Mouse (Mus musculus): ENCODE measurements around the gene Shtn1. TPM values are rescaled to one million over a fixed set of nuclear protein-coding genes. Genes with fewer than 3 reads are reported as not detected.

Gene Shtn1
- polyA plus RNA-seq, 1 experiment: 3.4 TPM

GRCm38 (mm10) chr19:59058105-59058504 lies 17.8 kb downstream of the Shtn1 start:
- no peak for TF ChIP-seq POLR2A (IDR thresholded peaks at IDR 0.05; ENCODE audit: insufficient read depth, low read length)
- no peak for TF ChIP-seq CTCF (IDR thresholded peaks at IDR 0.05; ENCODE audit: low read depth, low read length)
- no peak for TF ChIP-seq EP300 (IDR thresholded peaks at IDR 0.05; ENCODE audit: insufficient read depth, low read depth, low read length)
- H3K9ac ChIP-seq (ENCODE audit: low read depth, poor library complexity, severe bottlenecking): no peak overlapping the region
- no peaks in the 10 kb centered on the region for H3K4me1 ChIP-seq (ENCODE audit: control insufficient read depth, insufficient read depth, low read length)
- H3K27ac ChIP-seq (ENCODE audit: insufficient read depth, low read length): no peak overlapping the region
- no peak overlapping the region for H3K4me3 ChIP-seq (ENCODE audit: low read depth, low read length)
- H3K36me3 ChIP-seq (ENCODE audit: control insufficient read depth, insufficient read depth, low read length, poor library complexity, severe bottlenecking): no peaks in the 10 kb centered on the region
- no peaks in the 10 kb centered on the region for H3K9me3 ChIP-seq (replicated peaks; ENCODE audit: control insufficient read depth, insufficient read depth, low read length, poor library complexity, severe bottlenecking)
- H3K27me3 ChIP-seq (ENCODE audit: control insufficient read depth, insufficient read depth, low read length, poor library complexity, severe bottlenecking): no peaks in the 10 kb centered on the region

- no peaks in the 10 kb centered on the region for H3K36me3 ChIP-seq (ENCODE audit: control insufficient read depth, insufficient read depth, low read length, poor library complexity, severe bottlenecking)
- TF ChIP-seq CTCF (IDR thresholded peaks at IDR 0.05; ENCODE audit: low read depth, low read length) (no peak), EP300 (IDR thresholded peaks at IDR 0.05; ENCODE audit: insufficient read depth, low read depth, low read length) (no peak), POLR2A (IDR thresholded peaks at IDR 0.05; ENCODE audit: insufficient read depth, low read length) (no peak)
- no peak overlapping the region for H3K27ac ChIP-seq (ENCODE audit: insufficient read depth, low read length)
- H3K4me1 ChIP-seq (ENCODE audit: control insufficient read depth, insufficient read depth, low read length): no peaks in the 10 kb centered on the region
- no peak overlapping the region for H3K4me3 ChIP-seq (ENCODE audit: low read depth, low read length)
- no peaks in the 10 kb centered on the region for H3K9me3 ChIP-seq (replicated peaks; ENCODE audit: control insufficient read depth, insufficient read depth, low read length, poor library complexity, severe bottlenecking)
- no peaks in the 10 kb centered on the region for H3K27me3 ChIP-seq (ENCODE audit: control insufficient read depth, insufficient read depth, low read length, poor library complexity, severe bottlenecking)
- no peak overlapping the region for H3K9ac ChIP-seq (ENCODE audit: low read depth, poor library complexity, severe bottlenecking)
Observed at GRCm38 (mm10) chr19:59057366-59057765, 18.5 kb downstream of the Shtn1 start.

GRCm38 (mm10) chr19:59054632-59054951 lies 21.3 kb downstream of the Shtn1 start:
- Histone ChIP-seq H3K27ac (ENCODE audit: insufficient read depth, low read length) (no peak overlapping the region), H3K9ac (ENCODE audit: low read depth, poor library complexity, severe bottlenecking) (no peak overlapping the region)
- TF ChIP-seq POLR2A (IDR thresholded peaks at IDR 0.05; ENCODE audit: insufficient read depth, low read length): no peak
- no peak for TF ChIP-seq EP300 (IDR thresholded peaks at IDR 0.05; ENCODE audit: insufficient read depth, low read depth, low read length)
- no peak for TF ChIP-seq CTCF (IDR thresholded peaks at IDR 0.05; ENCODE audit: low read depth, low read length)

GRCm38 (mm10) chr19:59053931-59054631 lies 21.8 kb downstream of the Shtn1 start:
- Histone ChIP-seq H3K4me3 (ENCODE audit: low read depth, low read length) (no peak overlapping the region), H3K27me3 (ENCODE audit: control insufficient read depth, insufficient read depth, low read length, poor library complexity, severe bottlenecking) (no peaks in the 10 kb centered on the region), H3K9me3 (replicated peaks; ENCODE audit: control insufficient read depth, insufficient read depth, low read length, poor library complexity, severe bottlenecking) (no peaks in the 10 kb centered on the region), H3K36me3 (ENCODE audit: control insufficient read depth, insufficient read depth, low read length, poor library complexity, severe bottlenecking) (no peaks in the 10 kb centered on the region), H3K27ac (ENCODE audit: insufficient read depth, low read length) (no peak overlapping the region), H3K4me1 (ENCODE audit: control insufficient read depth, insufficient read depth, low read length) (no peaks in the 10 kb centered on the region), H3K9ac (ENCODE audit: low read depth, poor library complexity, severe bottlenecking) (no peak overlapping the region)
- TF ChIP-seq POLR2A (IDR thresholded peaks at IDR 0.05; ENCODE audit: insufficient read depth, low read length) (no peak), EP300 (IDR thresholded peaks at IDR 0.05; ENCODE audit: insufficient read depth, low read depth, low read length) (no peak), CTCF (IDR thresholded peaks at IDR 0.05; ENCODE audit: low read depth, low read length) (no peak)

More at GRCm38 (mm10) chr19:59054632-59054951, 21.3 kb downstream of the Shtn1 start:
- Histone ChIP-seq H3K4me3 (ENCODE audit: low read depth, low read length) (no peak overlapping the region), H3K4me1 (ENCODE audit: control insufficient read depth, insufficient read depth, low read length) (no peaks in the 10 kb centered on the region), H3K27me3 (ENCODE audit: control insufficient read depth, insufficient read depth, low read length, poor library complexity, severe bottlenecking) (no peaks in the 10 kb centered on the region), H3K36me3 (ENCODE audit: control insufficient read depth, insufficient read depth, low read length, poor library complexity, severe bottlenecking) (no peaks in the 10 kb centered on the region), H3K9me3 (replicated peaks; ENCODE audit: control insufficient read depth, insufficient read depth, low read length, poor library complexity, severe bottlenecking) (no peaks in the 10 kb centered on the region)

- Histone ChIP-seq H3K27ac (ENCODE audit: insufficient read depth, low read length) (no peak overlapping the region), H3K4me3 (ENCODE audit: low read depth, low read length) (no peak overlapping the region)
- TF ChIP-seq POLR2A (IDR thresholded peaks at IDR 0.05; ENCODE audit: insufficient read depth, low read length): no peak
- TF ChIP-seq CTCF (IDR thresholded peaks at IDR 0.05; ENCODE audit: low read depth, low read length): no peak
- no peak for TF ChIP-seq EP300 (IDR thresholded peaks at IDR 0.05; ENCODE audit: insufficient read depth, low read depth, low read length)
Observed at GRCm38 (mm10) chr19:59052783-59053490, 23.0 kb downstream of the Shtn1 start.

GRCm38 (mm10) chr19:59052053-59052452 lies 23.8 kb downstream of the Shtn1 start:
- no peaks in the 10 kb centered on the region for H3K4me1 ChIP-seq (ENCODE audit: control insufficient read depth, insufficient read depth, low read length)
- H3K9me3 ChIP-seq (replicated peaks; ENCODE audit: control insufficient read depth, insufficient read depth, low read length, poor library complexity, severe bottlenecking): no peaks in the 10 kb centered on the region
- TF ChIP-seq CTCF (IDR thresholded peaks at IDR 0.05; ENCODE audit: low read depth, low read length): no peak
- no peak for TF ChIP-seq POLR2A (IDR thresholded peaks at IDR 0.05; ENCODE audit: insufficient read depth, low read length)
- no peak for TF ChIP-seq EP300 (IDR thresholded peaks at IDR 0.05; ENCODE audit: insufficient read depth, low read depth, low read length)
- no peak overlapping the region for H3K9ac ChIP-seq (ENCODE audit: low read depth, poor library complexity, severe bottlenecking)
- H3K4me3 ChIP-seq (ENCODE audit: low read depth, low read length): no peak overlapping the region
- no peaks in the 10 kb centered on the region for H3K27me3 ChIP-seq (ENCODE audit: control insufficient read depth, insufficient read depth, low read length, poor library complexity, severe bottlenecking)
- H3K27ac ChIP-seq (ENCODE audit: insufficient read depth, low read length): no peak overlapping the region
- H3K36me3 ChIP-seq (ENCODE audit: control insufficient read depth, insufficient read depth, low read length, poor library complexity, severe bottlenecking): no peaks in the 10 kb centered on the region

More at GRCm38 (mm10) chr19:59052783-59053490, 23.0 kb downstream of the Shtn1 start:
- no peaks in the 10 kb centered on the region for H3K4me1 ChIP-seq (ENCODE audit: control insufficient read depth, insufficient read depth, low read length)
- no peaks in the 10 kb centered on the region for H3K9me3 ChIP-seq (replicated peaks; ENCODE audit: control insufficient read depth, insufficient read depth, low read length, poor library complexity, severe bottlenecking)
- H3K27me3 ChIP-seq (ENCODE audit: control insufficient read depth, insufficient read depth, low read length, poor library complexity, severe bottlenecking): no peaks in the 10 kb centered on the region
- no peak overlapping the region for H3K9ac ChIP-seq (ENCODE audit: low read depth, poor library complexity, severe bottlenecking)
- H3K36me3 ChIP-seq (ENCODE audit: control insufficient read depth, insufficient read depth, low read length, poor library complexity, severe bottlenecking): no peaks in the 10 kb centered on the region

Data from ES-Bruce4 (cell line).